Mouse (Mus musculus) kidney, postnatal 14 days (tissue): ENCODE measurements at regions not wholly inside any gene's neighbourhood (a gene's known extent, or its start where the extent isn't known, plus 50 kb on each side); places are given as distances from the start of the nearest gene placed in this dataset.

ENCODE experiments used
- DNase-seq: peaks from one replicate; pipeline ENCODE4 v3.0.0; 2022; ENCODE audit warnings: mixed read lengths

GRCm38 (mm10) chr11:111450811-111451494, 385.0 kb downstream of the Kcnj2 start:
- DNase-seq, result peak; percentile 2

GRCm38 (mm10) chr11:111460046-111460445, 394.1 kb downstream of the Kcnj2 start:
- no peak for DNase-seq

GRCm38 (mm10) chr11:111484981-111485380, 419.0 kb downstream of the Kcnj2 start:
- no peak for DNase-seq

- no peak for DNase-seq
These were observed 446.5 kb downstream of the Kcnj2 start for GRCm38 (mm10) chr11:111512471-111512870.

GRCm38 (mm10) chr11:111522716-111523115, 456.8 kb downstream of the Kcnj2 start:
- no peak for DNase-seq

- peak; percentile 8 for DNase-seq
These were observed 457.5 kb downstream of the Kcnj2 start for GRCm38 (mm10) chr11:111523465-111523864.

GRCm38 (mm10) chr11:111526010-111526742, 460.2 kb downstream of the Kcnj2 start:
- no peak for DNase-seq

- DNase-seq, result no peak
These were observed 463.6 kb downstream of the Kcnj2 start for GRCm38 (mm10) chr11:111529591-111529990.

- DNase-seq, result no peak
These were observed 464.9 kb downstream of the Kcnj2 start for GRCm38 (mm10) chr11:111530912-111531311.

GRCm38 (mm10) chr11:111532457-111532856, 466.5 kb downstream of the Kcnj2 start:
- DNase-seq, result peak; percentile 23

GRCm38 (mm10) chr11:111536040-111536836, 470.3 kb downstream of the Kcnj2 start:
- peak; percentile 49 for DNase-seq

- DNase-seq, result peak; percentile 61
These were observed 471.7 kb downstream of the Kcnj2 start for GRCm38 (mm10) chr11:111537654-111538053.

- DNase-seq, result no peak
These were observed 474.0 kb downstream of the Kcnj2 start for GRCm38 (mm10) chr11:111539960-111540359.

- no peak for DNase-seq
These were observed 479.3 kb downstream of the Kcnj2 start for GRCm38 (mm10) chr11:111545291-111545690.

GRCm38 (mm10) chr11:111555131-111555530, 489.2 kb downstream of the Kcnj2 start:
- no peak for DNase-seq

- DNase-seq, result no peak
These were observed 489.7 kb downstream of the Kcnj2 start for GRCm38 (mm10) chr11:111555615-111556014.

- DNase-seq, result no peak
These were observed 492.6 kb downstream of the Kcnj2 start for GRCm38 (mm10) chr11:111558302-111559140.

- no peak for DNase-seq
These were observed 497.2 kb downstream of the Kcnj2 start for GRCm38 (mm10) chr11:111563171-111563570.

- no peak for DNase-seq
These were observed 502.1 kb downstream of the Kcnj2 start for GRCm38 (mm10) chr11:111568041-111568440.

GRCm38 (mm10) chr11:111568876-111569275, 502.9 kb downstream of the Kcnj2 start:
- DNase-seq, result no peak

- no peak for DNase-seq
These were observed 511.9 kb downstream of the Kcnj2 start for GRCm38 (mm10) chr11:111577883-111578282.

- no peak for DNase-seq
These were observed 517.0 kb downstream of the Kcnj2 start for GRCm38 (mm10) chr11:111582980-111583379.

GRCm38 (mm10) chr11:111583606-111584005, 517.6 kb downstream of the Kcnj2 start:
- no peak for DNase-seq
